ENCODE assay signal across 15 mouse cellular contexts in genomic region chr15:78908399-78908798, GRCm38 (mm10). TPM values are rescaled to one million over a fixed set of nuclear protein-coding genes. Genes with fewer than 3 reads are reported as not detected.
"Had no signal": no experiment of that assay in that cellular context is flagged by ENCODE, and none has a peak within 500 bp of the region (broad histone marks: within the 10 kb centered on the region; RNA-seq: fewer than 3 reads in every experiment).

No protein-coding gene starts in this region.

- DNase-seq: kidney, adult 18-20 months; kidney, adult 9 months; kidney, postnatal 14 days; kidney, postnatal 4 days; liver, postnatal 0 days; lung, embryonic 14.5 days; thymus, postnatal 25 days had no signal

- ATAC-seq: liver, postnatal 0 days; lung, postnatal 0 days; midbrain, embryonic 13.5 days; midbrain, embryonic 16.5 days had no signal

- H3K4me3 ChIP-seq: midbrain, embryonic 13.5 days had no signal

- H3K9ac ChIP-seq: liver, embryonic 14.5 days; liver, postnatal 0 days; lung, embryonic 14.5 days; midbrain, embryonic 13.5 days had no signal

- H3K4me2 ChIP-seq: liver, embryonic 11.5 days; lung, embryonic 14.5 days; midbrain, embryonic 13.5 days had no signal

- H3K9me3 ChIP-seq: midbrain, embryonic 13.5 days had no signal

- H3K27ac ChIP-seq: liver, embryonic 14.5 days; macrophage; midbrain, embryonic 13.5 days had no signal

- H3K27me3 ChIP-seq: midbrain, embryonic 13.5 days had no signal

- H3K36me3 ChIP-seq: midbrain, embryonic 13.5 days had no signal

RNA-seq across cellular contexts. Expression of gene Gm49510, which starts 8.9 kb away (rescaled TPM):
- total RNA-seq: layer of hippocampus, postnatal 25 days had no signal
- polyA plus RNA-seq: macrophage; midbrain, embryonic 16.5 days; small intestine, adult 2 months had no signal
